Comparison of ENCODE assay signal across 20 mouse cellular contexts in the genomic region with DNA sequence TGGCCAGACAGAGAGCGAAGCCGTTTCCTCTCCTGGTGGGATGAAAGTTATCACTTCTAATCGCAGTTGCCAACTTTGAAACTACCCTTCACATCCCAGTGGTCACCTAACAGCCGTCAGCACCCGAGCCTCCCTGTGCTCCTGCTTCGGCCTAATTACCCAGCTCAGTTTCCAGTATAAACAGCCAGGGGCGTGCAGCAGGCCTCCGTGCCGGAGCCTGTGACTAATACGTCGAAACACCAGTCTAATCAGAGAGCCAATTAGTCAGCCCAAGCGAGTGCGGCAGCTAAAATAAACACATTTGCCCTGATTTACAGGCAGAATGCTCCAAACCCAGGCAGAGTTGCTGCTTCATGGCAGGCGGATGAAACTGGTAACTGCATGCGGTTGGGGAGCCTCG.
DNase-seq lines count a peak whose midpoint lies in the region; ATAC-seq and TF ChIP-seq lines count a peak whose summit lies in the region.
"Had no signal": no experiment of that assay in that cellular context is flagged by ENCODE, and none has a peak within 500 bp of the region (broad histone marks: within the 10 kb centered on the region; RNA-seq: fewer than 3 reads in every experiment).

No protein-coding gene starts in this region.

- no peaks in the 10 kb centered on the region for H3K9me3 ChIP-seq in forebrain, embryonic 11.5 days (ENCODE audit: control insufficient read depth, low read length)
- H3K9me3 ChIP-seq in forebrain, embryonic 16.5 days (ENCODE audit: control insufficient read depth, low read length): no peaks in the 10 kb centered on the region
- no peaks in the 10 kb centered on the region for H3K9me3 ChIP-seq in kidney, postnatal 0 days (replicated peaks; ENCODE audit: low read length)
- H3K9me3 ChIP-seq in midbrain, postnatal 0 days (ENCODE audit: low read length): no peaks in the 10 kb centered on the region
- no peaks in the 10 kb centered on the region for H3K9me3 ChIP-seq in midbrain, embryonic 16.5 days (replicated peaks; ENCODE audit: control insufficient read depth, low read length, poor library complexity, severe bottlenecking)
- H3K9me3 ChIP-seq: embryonic facial prominence, embryonic 12.5 days; hindbrain, embryonic 15.5 days; limb, embryonic 12.5 days; midbrain, embryonic 15.5 days had no signal

- peak; percentile 52 for DNase-seq in forebrain, embryonic 11.5 days (ENCODE audit: low spot score)
- DNase-seq in kidney, postnatal 0 days (ENCODE audit: low spot score): peak; percentile 1
- DNase-seq in kidney, postnatal 36 days: no peak
- DNase-seq in midbrain, postnatal 0 days (ENCODE audit: low spot score): peak; percentile 12
- peak; percentile 8 for DNase-seq in telencephalon, adult 2 months (ENCODE audit: low read depth, low spot score)
- DNase-seq in gastrocnemius, postnatal 14 days: no peak
- DNase-seq: adrenal gland, adult 8-10 months; cerebellum, adult 18-20 months; cerebellum, postnatal 36 days; kidney, adult 11 months; thymus, postnatal 4 days had no signal

- no peak for ATAC-seq in forebrain, embryonic 11.5 days (replicated peaks; ENCODE audit: low FRiP score)
- ATAC-seq in forebrain, embryonic 16.5 days: no peak
- ATAC-seq in kidney, postnatal 0 days (replicated peaks; ENCODE audit: low FRiP score, low read depth): no peak
- ATAC-seq in midbrain, postnatal 0 days (ENCODE audit: low FRiP score): no peak
- no peak for ATAC-seq in midbrain, embryonic 16.5 days
- ATAC-seq: midbrain, embryonic 15.5 days had no signal

- TF ChIP-seq CTCF in kidney, postnatal 0 days (IDR thresholded peaks at IDR 0.05; ENCODE audit: low read depth): no peak
- no peak for TF ChIP-seq CTCF in midbrain, postnatal 0 days (IDR thresholded peaks at IDR 0.05)

- no peak overlapping the region for H3K9ac ChIP-seq in forebrain, embryonic 11.5 days (ENCODE audit: low read length)
- H3K9ac ChIP-seq in forebrain, embryonic 16.5 days (replicated peaks; ENCODE audit: low read depth, low read length): no peak overlapping the region
- no peak overlapping the region for H3K9ac ChIP-seq in kidney, postnatal 0 days (ENCODE audit: low read depth, low read length)
- H3K9ac ChIP-seq in midbrain, postnatal 0 days (replicated peaks; ENCODE audit: low read length, poor library complexity, severe bottlenecking): no peak overlapping the region
- no peak overlapping the region for H3K9ac ChIP-seq in midbrain, embryonic 16.5 days (ENCODE audit: low read depth, low read length)
- H3K9ac ChIP-seq: embryonic facial prominence, embryonic 12.5 days; heart, embryonic 12.5 days; hindbrain, embryonic 15.5 days; limb, embryonic 12.5 days; liver, embryonic 14.5 days; midbrain, embryonic 15.5 days had no signal

- intact Hi-C loops in gastrocnemius, postnatal 14 days (cut with DNase I; ENCODE audit: low total_unique reads): no loop called here

- 54% methylated on average over 16 of the region's 16 CpGs for WGBS in forebrain, embryonic 11.5 days
- 35% methylated on average over 16 of the region's 16 CpGs for WGBS in forebrain, embryonic 16.5 days
- WGBS in kidney, postnatal 0 days: 7% methylated on average over 16 of the region's 16 CpGs
- 64% methylated on average over 16 of the region's 16 CpGs for WGBS in midbrain, postnatal 0 days
- 62% methylated on average over 16 of the region's 16 CpGs for WGBS in midbrain, embryonic 16.5 days

- H3K4me1 ChIP-seq in forebrain, embryonic 11.5 days (replicated peaks; ENCODE audit: control insufficient read depth, insufficient read depth, low read length): 0 out of 2 replicates have a peak, but pooled peaks cover 5% of the 10 kb centered on the region
- peaks cover 15% of the 10 kb centered on the region for H3K4me1 ChIP-seq in forebrain, embryonic 16.5 days (replicated peaks; ENCODE audit: control insufficient read depth, insufficient read depth, low read length)
- H3K4me1 ChIP-seq in kidney, postnatal 0 days (replicated peaks; ENCODE audit: insufficient read depth, low read length): no peaks in the 10 kb centered on the region
- no peaks in the 10 kb centered on the region for H3K4me1 ChIP-seq in midbrain, postnatal 0 days (ENCODE audit: insufficient read depth, low read length)
- peaks cover 8% of the 10 kb centered on the region for H3K4me1 ChIP-seq in midbrain, embryonic 16.5 days (ENCODE audit: control insufficient read depth, insufficient read depth, low read length)
- H3K4me1 ChIP-seq: embryonic facial prominence, embryonic 12.5 days; heart, embryonic 12.5 days had no signal

- H3K27ac ChIP-seq in forebrain, embryonic 11.5 days (ENCODE audit: low read depth, low read length): no peak overlapping the region
- no peak overlapping the region for H3K27ac ChIP-seq in forebrain, embryonic 16.5 days (ENCODE audit: low read length)
- H3K27ac ChIP-seq in kidney, postnatal 0 days: no peak overlapping the region
- H3K27ac ChIP-seq in midbrain, postnatal 0 days (ENCODE audit: low read depth, low read length): no peak overlapping the region
- H3K27ac ChIP-seq in midbrain, embryonic 16.5 days (ENCODE audit: low read length): no peak overlapping the region
- H3K27ac ChIP-seq: embryonic facial prominence, embryonic 12.5 days; hindbrain, embryonic 15.5 days; limb, embryonic 12.5 days; liver, embryonic 14.5 days; midbrain, embryonic 15.5 days had no signal

- H3K4me3 ChIP-seq in forebrain, embryonic 11.5 days (ENCODE audit: low read depth, low read length): no peak overlapping the region
- H3K4me3 ChIP-seq in forebrain, embryonic 16.5 days (replicated peaks; ENCODE audit: low read length): no peak overlapping the region
- H3K4me3 ChIP-seq in kidney, postnatal 0 days (replicated peaks; ENCODE audit: low read depth, low read length): no peak overlapping the region
- no peak overlapping the region for H3K4me3 ChIP-seq in midbrain, postnatal 0 days (ENCODE audit: low read depth, low read length)
- no peak overlapping the region for H3K4me3 ChIP-seq in midbrain, embryonic 16.5 days (ENCODE audit: low read depth, low read length)
- H3K4me3 ChIP-seq: embryonic facial prominence, embryonic 12.5 days; heart, embryonic 12.5 days; hindbrain, embryonic 15.5 days; limb, embryonic 12.5 days; midbrain, embryonic 15.5 days had no signal

- H3K27me3 ChIP-seq in forebrain, embryonic 11.5 days (ENCODE audit: control insufficient read depth, insufficient read depth, low read length): no peaks in the 10 kb centered on the region
- H3K27me3 ChIP-seq in forebrain, embryonic 16.5 days (replicated peaks; ENCODE audit: control insufficient read depth, insufficient read depth, low read length): no peaks in the 10 kb centered on the region; the same call in 1 of the 2 replicates
- H3K27me3 ChIP-seq in kidney, postnatal 0 days (ENCODE audit: insufficient read depth, low read length): no peaks in the 10 kb centered on the region
- H3K27me3 ChIP-seq in midbrain, postnatal 0 days (ENCODE audit: insufficient read depth, low read length): no peaks in the 10 kb centered on the region
- no peaks in the 10 kb centered on the region for H3K27me3 ChIP-seq in midbrain, embryonic 16.5 days (ENCODE audit: control insufficient read depth, insufficient read depth, low read depth, low read length)
- H3K27me3 ChIP-seq: CH12.LX had no signal

- H3K36me3 ChIP-seq in forebrain, embryonic 11.5 days (ENCODE audit: control insufficient read depth, insufficient read depth, low read length): no peaks in the 10 kb centered on the region
- no peaks in the 10 kb centered on the region for H3K36me3 ChIP-seq in forebrain, embryonic 16.5 days (ENCODE audit: control insufficient read depth, insufficient read depth)
- H3K36me3 ChIP-seq in kidney, postnatal 0 days (ENCODE audit: insufficient read depth, low read length): no peaks in the 10 kb centered on the region
- H3K36me3 ChIP-seq in midbrain, postnatal 0 days (ENCODE audit: insufficient read depth, low read length): no peaks in the 10 kb centered on the region
- H3K36me3 ChIP-seq in midbrain, embryonic 16.5 days (ENCODE audit: control insufficient read depth, insufficient read depth, low read length): no peaks in the 10 kb centered on the region
- H3K36me3 ChIP-seq: embryonic facial prominence, embryonic 12.5 days; heart, embryonic 12.5 days; hindbrain, embryonic 15.5 days; limb, embryonic 12.5 days; midbrain, embryonic 15.5 days had no signal

- H3K4me2 ChIP-seq in forebrain, embryonic 11.5 days (ENCODE audit: low read depth, low read length, severe bottlenecking): no peak overlapping the region
- no peak overlapping the region for H3K4me2 ChIP-seq in forebrain, embryonic 16.5 days (ENCODE audit: low read length)
- H3K4me2 ChIP-seq in kidney, postnatal 0 days (ENCODE audit: low read length): no peak overlapping the region
- H3K4me2 ChIP-seq in midbrain, postnatal 0 days (ENCODE audit: low read depth, low read length, poor library complexity, severe bottlenecking): no peak overlapping the region
- H3K4me2 ChIP-seq in midbrain, embryonic 16.5 days (ENCODE audit: low read length): no peak overlapping the region
- H3K4me2 ChIP-seq: embryonic facial prominence, embryonic 12.5 days; heart, embryonic 12.5 days; hindbrain, embryonic 15.5 days; limb, embryonic 12.5 days; midbrain, embryonic 15.5 days had no signal

Comparison
In these comparisons a context has a peak if more than half of its experiments do, and no peak if none do; other contexts are left out.
1. DNase-seq: peak in forebrain, embryonic 11.5 days (single experiment), kidney, postnatal 0 days (single experiment), midbrain, postnatal 0 days (single experiment) and telencephalon, adult 2 months (single experiment); none in kidney, postnatal 36 days (0 of 2) and gastrocnemius, postnatal 14 days (single experiment).